Mouse (Mus musculus): ENCODE measurements around the gene Mllt11.

GRCm38 (mm10) chr3:95210585-95210984, 21.4 kb downstream of the Mllt11 start:
- TF ChIP-seq CTCF (IDR thresholded peaks at IDR 0.05; ENCODE audit: low read depth, low read length), result no peak
- no peak for TF ChIP-seq POLR2A (IDR thresholded peaks at IDR 0.05; ENCODE audit: borderline replicate concordance, low read depth, low read length)
